Comparison of ENCODE assay signal across 9 mouse cellular contexts in genomic region chr7:28357984-28358383, GRCm38 (mm10). TPM values are rescaled to one million over a fixed set of nuclear protein-coding genes. Genes with fewer than 3 reads are reported as not detected.
DNase-seq lines count a peak whose midpoint lies in the region; ATAC-seq lines count a peak whose summit lies in the region.
"Had no signal": no experiment of that assay in that cellular context is flagged by ENCODE, and none has a peak within 500 bp of the region (broad histone marks: within the 10 kb centered on the region; RNA-seq: fewer than 3 reads in every experiment).

No protein-coding gene starts in this region.

- no peaks in the 10 kb centered on the region for H3K9me3 ChIP-seq in heart, embryonic 16.5 days (replicated peaks; ENCODE audit: control insufficient read depth, low read length)

- H3K36me3 ChIP-seq in heart, embryonic 16.5 days (ENCODE audit: control insufficient read depth, insufficient read depth): peaks cover 49% of the 10 kb centered on the region

- H3K9ac ChIP-seq in heart, embryonic 16.5 days (ENCODE audit: low read length): peak overlapping the region; percentile 54

- peak overlapping the region; percentile 39 for H3K4me2 ChIP-seq in heart, embryonic 16.5 days (ENCODE audit: low read depth, low read length)

- WGBS in heart, embryonic 16.5 days: 2% methylated on average over 5 of the region's 5 CpGs

- H3K27ac ChIP-seq in heart, embryonic 16.5 days (ENCODE audit: low read length): peak overlapping the region; percentile 84
- H3K27ac ChIP-seq: macrophage had no signal

- peaks cover 25% of the 10 kb centered on the region for H3K4me1 ChIP-seq in heart, embryonic 16.5 days (ENCODE audit: control insufficient read depth, insufficient read depth, low read length)

- no peak overlapping the region for H3K4me3 ChIP-seq in heart, embryonic 16.5 days (ENCODE audit: low read length)

- DNase-seq in embryo, embryonic 11 days: peak; percentile 34
- no peak for DNase-seq in embryo, embryonic 9.5 days (ENCODE audit: extremely low spot score)
- DNase-seq in MN1 (ENCODE audit: low spot score): peak; percentile 64
- peak; percentile 52 for DNase-seq in lung, postnatal 10 days
- DNase-seq in c-Kit-positive CD71-positive TER-119-positive erythroid progenitor cells, embryonic 14.5 days (ENCODE audit: low spot score): no peak
- no peak for DNase-seq in spleen, adult 18-20 months
- DNase-seq in layer of hippocampus, postnatal 10 days (ENCODE audit: low spot score in 2 of 2): no peak

- ATAC-seq in heart, embryonic 16.5 days (replicated peaks; ENCODE audit: extremely low read depth, insufficient read depth, low FRiP score): peak; percentile 35

- H3K27me3 ChIP-seq in heart, embryonic 16.5 days (ENCODE audit: control insufficient read depth, insufficient read depth, low read length): no peaks in the 10 kb centered on the region

RNA-seq across cellular contexts. Expression of gene Rps16, which starts 7.5 kb away (rescaled TPM):
- 506 and 555 TPM in 2 replicates for polyA plus RNA-seq in heart, embryonic 16.5 days (2015; fragmentation: Nextera tagmentation; extraction: Ambion mirVana)
- 100 to 1,000 TPM; 563 to 624 TPM for total RNA-seq in layer of hippocampus, postnatal 10 days (2021)

RNA-seq across cellular contexts. Expression of gene Plekhg2, which starts 14.4 kb away (rescaled TPM):
- 35.8 and 41.8 TPM in 2 replicates for polyA plus RNA-seq in heart, embryonic 16.5 days (2015; fragmentation: Nextera tagmentation; extraction: Ambion mirVana)
- 10 to 100 TPM; 13.5 to 13.6 TPM for total RNA-seq in layer of hippocampus, postnatal 10 days (2021)

RNA-seq across cellular contexts. Expression of gene Supt5, which starts 19.4 kb away (rescaled TPM):
- polyA plus RNA-seq in heart, embryonic 16.5 days (2015; fragmentation: Nextera tagmentation; extraction: Ambion mirVana): 62.8 and 66.2 TPM in 2 replicates
- 100 to 1,000 TPM; 105 to 109 TPM for total RNA-seq in layer of hippocampus, postnatal 10 days (2021)

RNA-seq across cellular contexts. Expression of gene Zfp36, which starts 22.1 kb away (rescaled TPM):
- polyA plus RNA-seq in heart, embryonic 16.5 days (2015; fragmentation: Nextera tagmentation; extraction: Ambion mirVana): 15.4 and 18.5 TPM in 2 replicates
- 1 to 10 TPM; 3.4 to 3.9 TPM for total RNA-seq in layer of hippocampus, postnatal 10 days (2021)

RNA-seq across cellular contexts. Expression of gene Med29, which starts 34.5 kb away (rescaled TPM):
- 41.3 and 50.1 TPM in 2 replicates for polyA plus RNA-seq in heart, embryonic 16.5 days (2015; fragmentation: Nextera tagmentation; extraction: Ambion mirVana)
- 10 to 100 TPM; 20.5 to 20.9 TPM for total RNA-seq in layer of hippocampus, postnatal 10 days (2021)

Comparison
In these comparisons a context has a peak if more than half of its experiments do, and no peak if none do; other contexts are left out.
1. DNase-seq: peak in embryo, embryonic 11 days (single experiment), MN1 (single experiment) and lung, postnatal 10 days (single experiment); none in embryo, embryonic 9.5 days (single experiment), c-Kit-positive CD71-positive TER-119-positive erythroid progenitor cells, embryonic 14.5 days (single experiment), spleen, adult 18-20 months (0 of 2) and layer of hippocampus, postnatal 10 days (0 of 2).